Mouse (Mus musculus): ENCODE results near the gene Grhl1. TPM values are rescaled to one million over a fixed set of nuclear protein-coding genes. Genes with fewer than 3 reads are reported as not detected.

Gene Grhl1
- total RNA-seq (2023), result 1 to 10 TPM; 1.3 to 1.7 TPM

DNA sequence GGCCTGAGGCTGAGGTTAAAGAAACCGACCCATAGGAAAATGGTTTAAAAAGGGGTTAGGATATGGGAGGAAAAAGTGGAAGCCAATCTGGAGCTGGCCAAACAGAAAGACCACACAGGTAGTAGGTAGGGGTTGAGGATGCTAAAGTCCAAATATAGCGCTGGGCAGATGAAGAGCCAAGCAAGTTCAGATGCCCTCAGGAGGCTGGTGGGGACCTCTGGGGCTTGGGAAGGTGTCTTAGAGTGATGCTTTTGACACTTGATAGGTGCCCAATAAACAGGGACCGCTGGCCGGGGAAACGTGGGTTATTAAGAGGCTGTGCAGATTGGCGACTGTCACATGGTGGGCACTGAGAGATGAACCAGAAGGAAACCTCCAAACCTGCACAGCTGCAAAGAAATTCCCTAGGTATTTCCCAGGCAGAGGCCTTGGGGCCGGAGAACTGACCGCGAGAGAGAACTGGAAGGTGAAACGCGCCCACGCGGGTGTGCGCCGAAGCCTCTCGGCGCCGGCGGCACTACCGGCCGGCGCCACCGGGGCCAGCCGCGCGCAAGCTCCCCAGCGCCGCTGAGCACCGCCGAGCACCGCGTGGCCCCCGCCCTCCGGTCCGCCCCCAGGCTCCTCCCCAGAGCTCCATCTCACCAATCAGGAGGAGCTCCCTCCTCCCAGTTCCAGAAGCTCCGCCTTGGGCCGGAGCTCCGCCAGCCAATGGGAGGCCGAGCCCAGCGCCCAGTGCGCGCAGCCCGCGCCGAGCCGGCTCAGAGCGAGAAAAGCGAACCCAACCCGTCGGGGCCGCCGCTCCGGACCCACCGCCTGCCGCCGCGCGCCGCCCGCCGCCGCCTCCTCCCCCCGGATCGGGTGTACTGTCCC lies at the start of gene Grhl1:
Grhl1 (plus strand) TSS at position 761 of the 870 bp plus-strand sequence.

DNA sequence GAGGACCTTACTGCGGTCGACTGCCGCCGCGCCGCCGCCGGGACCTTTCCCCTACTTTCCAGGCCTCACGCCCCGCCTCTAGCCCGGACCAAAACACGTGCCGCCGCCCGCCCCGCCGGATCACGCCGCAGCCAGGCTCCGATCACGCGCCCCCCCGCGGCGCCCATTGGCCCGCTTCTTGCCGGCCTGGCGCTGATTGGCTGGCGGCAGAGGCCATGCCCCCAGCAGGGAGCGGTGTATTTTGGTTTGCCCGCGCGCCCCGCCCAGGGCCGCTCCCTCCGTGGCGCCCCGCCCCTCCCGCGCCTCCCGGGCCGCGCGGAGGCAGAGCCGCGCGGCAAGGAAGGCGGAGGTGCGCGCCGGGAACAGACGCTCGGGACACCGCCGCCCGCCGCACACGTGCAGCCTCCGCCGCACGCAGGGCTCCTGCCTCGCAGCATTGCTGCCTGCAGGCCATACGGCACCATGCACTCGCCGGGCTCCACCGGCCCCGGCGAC lies 79.0 kb downstream of the Grhl1 start, which contains the start of gene Klf11:
Klf11 (plus strand) TSS at position 212 of the 495 bp plus-strand sequence.

Other genes with a start within 250 kb of the Grhl1 start
- gene Taf1b, start 73.9 kb upstream of the Grhl1 start, total RNA-seq (2023), result 10 to 100 TPM; 33.6 to 47.3 TPM
- 10 to 100 TPM; 31.9 to 45.4 TPM for gene Klf11, start 79.0 kb downstream of the Grhl1 start, total RNA-seq (2023)
- gene Cys1, start 109.5 kb downstream of the Grhl1 start, total RNA-seq (2023), result not detected
- 1 to 10 TPM; 4.8 to 5.4 TPM for gene Rrm2, start 136.0 kb downstream of the Grhl1 start, total RNA-seq (2023)

All from B cell, adult 67 days (primary cell).